20 mouse cellular contexts compared by ENCODE assay signal in the genomic region with DNA sequence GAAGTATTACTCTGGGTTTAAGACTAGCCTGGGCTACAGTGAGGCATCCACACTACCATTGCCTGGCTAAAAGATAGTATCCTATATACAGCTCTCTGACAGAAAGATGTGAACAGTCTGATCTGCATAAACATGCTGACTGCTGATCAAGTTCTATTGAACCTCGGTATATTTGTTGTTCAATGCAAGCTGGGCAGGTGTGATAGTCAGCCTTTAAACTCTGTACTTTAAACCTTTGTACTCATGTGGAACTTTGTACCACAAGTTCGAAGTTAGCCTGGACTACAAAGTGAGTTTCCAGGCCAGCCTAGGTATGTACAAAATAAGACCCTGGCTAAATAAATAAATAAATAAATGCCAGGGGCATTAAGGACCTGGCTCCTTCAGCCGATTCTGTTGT. TPM values are rescaled to one million over a fixed set of nuclear protein-coding genes. Genes with fewer than 3 reads are reported as not detected.
DNase-seq lines count a peak whose midpoint lies in the region; TF ChIP-seq lines count a peak whose summit lies in the region.
"Had no signal": no experiment of that assay in that cellular context is flagged by ENCODE, and none has a peak within 500 bp of the region (broad histone marks: within the 10 kb centered on the region; RNA-seq: fewer than 3 reads in every experiment).

No protein-coding gene starts in this region.

- H3K4me3 ChIP-seq in kidney, adult 2 months (ENCODE audit: insufficient read depth, low read depth, low read length), result no peak overlapping the region
- no peak overlapping the region for H3K4me3 ChIP-seq in liver, adult 2 months (ENCODE audit: insufficient read depth, low read depth, low read length)
- H3K4me3 ChIP-seq: embryonic facial prominence, embryonic 13.5 days; embryonic facial prominence, embryonic 15.5 days; erythroblast, embryonic 14.5 days; forebrain, embryonic 10.5 days; forebrain, embryonic 13.5 days; forebrain, embryonic 15.5 days had no signal

- H3K27ac ChIP-seq in kidney, adult 2 months (ENCODE audit: insufficient read depth, low read depth, low read length), result no peak overlapping the region
- no peak overlapping the region for H3K27ac ChIP-seq in liver, adult 2 months (replicated peaks; ENCODE audit: insufficient read depth, low read depth, low read length)
- H3K27ac ChIP-seq: embryonic facial prominence, embryonic 13.5 days; embryonic facial prominence, embryonic 15.5 days; forebrain, embryonic 10.5 days; forebrain, embryonic 13.5 days; forebrain, embryonic 15.5 days had no signal

- no peak for TF ChIP-seq POLR2A in kidney, adult 2 months (IDR thresholded peaks at IDR 0.05; ENCODE audit: low read depth, low read length)
- TF ChIP-seq POLR2A in liver, adult 2 months (IDR thresholded peaks at IDR 0.05; ENCODE audit: extremely low read depth, insufficient read depth, low read length), result no peak

- peak; percentile 49 for DNase-seq in kidney, adult 2 months
- no peak for DNase-seq in kidney, postnatal 14 days
- DNase-seq in liver, adult 2 months (ENCODE audit: extremely low read depth, low read depth, low spot score), result peak; percentile 71
- no peak for DNase-seq in liver
- DNase-seq: adrenal gland, adult 2 months; adrenal gland, postnatal 10 days; adrenal gland, postnatal 25 days; cerebellum, adult 11 months; cerebellum, adult 18-20 months; cerebellum, adult 8-10 months; cerebellum, adult 9-11 months; cerebellum, postnatal 14 days; cerebellum, postnatal 36 days; embryo, embryonic 11 days had no signal

- 60% methylated on average over 3 of the region's 3 CpGs for WGBS in kidney, adult 2 months
- WGBS in liver, adult 2 months, result 25% methylated on average over 3 of the region's 3 CpGs

- H3K27me3 ChIP-seq in kidney, adult 2 months (replicated peaks; ENCODE audit: control insufficient read depth, insufficient read depth, low read length), result no peaks in the 10 kb centered on the region
- no peaks in the 10 kb centered on the region for H3K27me3 ChIP-seq in liver, adult 2 months (ENCODE audit: control insufficient read depth, insufficient read depth, low read length)
- H3K27me3 ChIP-seq: embryonic facial prominence, embryonic 13.5 days; embryonic facial prominence, embryonic 15.5 days; forebrain, embryonic 13.5 days; forebrain, embryonic 15.5 days had no signal

- H3K9ac ChIP-seq in liver, adult 2 months (ENCODE audit: low read depth, low read length), result no peak overlapping the region
- H3K9ac ChIP-seq: embryonic facial prominence, embryonic 13.5 days; embryonic facial prominence, embryonic 15.5 days; forebrain, embryonic 13.5 days; forebrain, embryonic 15.5 days had no signal

- no peak for TF ChIP-seq CTCF in kidney, adult 2 months (conservative IDR thresholded peaks at IDR 0.05; ENCODE audit: insufficient read depth, insufficient read length, low read depth, low read length)
- no peak for TF ChIP-seq CTCF in liver, adult 2 months (IDR thresholded peaks at IDR 0.05; ENCODE audit: low read depth, low read length)

- H3K79me2 ChIP-seq in liver, adult 2 months (ENCODE audit: control insufficient read depth, insufficient read depth, low read length), result no peaks in the 10 kb centered on the region

- H3K36me3 ChIP-seq in kidney, adult 2 months (ENCODE audit: control insufficient read depth, insufficient read depth, low read length), result peaks cover 5% of the 10 kb centered on the region
- H3K36me3 ChIP-seq in liver, adult 2 months (ENCODE audit: control insufficient read depth, insufficient read depth, low read length), result peaks cover 37% of the 10 kb centered on the region

- peaks cover 9% of the 10 kb centered on the region; the same call in 1 of the 2 replicates for H3K4me1 ChIP-seq in kidney, adult 2 months (ENCODE audit: control insufficient read depth, insufficient read depth, low read length)
- no peaks in the 10 kb centered on the region for H3K4me1 ChIP-seq in liver, adult 2 months (ENCODE audit: control insufficient read depth, insufficient read depth, low read length)
- H3K4me1 ChIP-seq: embryonic facial prominence, embryonic 13.5 days; embryonic facial prominence, embryonic 15.5 days; forebrain, embryonic 10.5 days; forebrain, embryonic 15.5 days had no signal

RNA-seq across cellular contexts. Expression of gene Snx4, which starts 28.8 kb away (rescaled TPM):
- 12.1 and 16.2 TPM in 2 replicates for polyA plus RNA-seq in kidney, adult 2 months (2012; rRNA removed)
- total RNA-seq in liver, adult 2 months (2014; rRNA removed), result 26.4 and 28.9 TPM in 2 replicates
- polyA plus RNA-seq in liver, adult 2 months (2012; rRNA removed), result 5.8 and 6.0 TPM in 2 replicates

RNA-seq across cellular contexts. Expression of gene Osbpl11, which starts 37.6 kb away (rescaled TPM):
- polyA plus RNA-seq in kidney, adult 2 months (2012; rRNA removed), result 14.1 and 14.7 TPM in 2 replicates
- 9.8 and 9.9 TPM in 2 replicates for total RNA-seq in liver, adult 2 months (2014; rRNA removed)
- polyA plus RNA-seq in liver, adult 2 months (2012; rRNA removed), result 6.3 TPM in 2 replicates

Comparison
In these comparisons a context has a peak if more than half of its experiments do, and no peak if none do; other contexts are left out.
1. DNase-seq: peak in kidney, adult 2 months (single experiment) and liver, adult 2 months (single experiment); none in kidney, postnatal 14 days (single experiment) and liver (single experiment).